Mouse (Mus musculus): Measurements from ENCODE around the gene Srgap3.

- TF ChIP-seq EP300 (optimal IDR thresholded peaks at IDR 0.05) (no peak), CTCF (IDR thresholded peaks at IDR 0.05; ENCODE audit: low read depth) (no peak)
Measured at GRCm38 (mm10) chr6:112883588-112884135, 63.4 kb downstream of the Srgap3 start.
